Mouse (Mus musculus) kidney, postnatal 14 days (tissue): Measurements from ENCODE around the gene Card19.

ENCODE experiments used
- DNase-seq: peaks from one replicate; pipeline ENCODE4 v3.0.0; 2022; ENCODE audit warnings: mixed read lengths

Gene Card19

GRCm38 (mm10) chr13:49225159-49225558, 9.3 kb upstream of the Card19 start:
- no peak for DNase-seq

GRCm38 (mm10) chr13:49224729-49225128, 8.9 kb upstream of the Card19 start:
- no peak for DNase-seq

GRCm38 (mm10) chr13:49224314-49224713, 8.5 kb upstream of the Card19 start:
- peak; percentile 66 for DNase-seq

GRCm38 (mm10) chr13:49220912-49221311, 5.1 kb upstream of the Card19 start:
- no peak for DNase-seq

GRCm38 (mm10) chr13:49219367-49219766, 3.5 kb upstream of the Card19 start:
- DNase-seq, result no peak

- no peak for DNase-seq
Observed at GRCm38 (mm10) chr13:49218651-49219050, 2.8 kb upstream of the Card19 start.

GRCm38 (mm10) chr13:49216808-49217561, 1.1 kb upstream of the Card19 start:
- no peak for DNase-seq

- no peak for DNase-seq
Observed at GRCm38 (mm10) chr13:49216220-49216552, 349 bp upstream of the Card19 start.

GRCm38 (mm10) chr13:49215128-49215503, 721 bp downstream of the Card19 start:
- no peak for DNase-seq

GRCm38 (mm10) chr13:49214454-49214853, 1.4 kb downstream of the Card19 start:
- no peak for DNase-seq

GRCm38 (mm10) chr13:49213531-49213932, 2.3 kb downstream of the Card19 start:
- peak; percentile 40 for DNase-seq

GRCm38 (mm10) chr13:49212711-49213500, 2.9 kb downstream of the Card19 start:
- no peak for DNase-seq

- no peak for DNase-seq
Observed at GRCm38 (mm10) chr13:49209306-49209705, 6.5 kb downstream of the Card19 start.

- DNase-seq, result no peak
Observed at GRCm38 (mm10) chr13:49206341-49206740, 9.5 kb downstream of the Card19 start.

- peak; percentile 88 for DNase-seq
Observed at GRCm38 (mm10) chr13:49205381-49205998, 10.3 kb downstream of the Card19 start.

- DNase-seq, result no peak
Observed at GRCm38 (mm10) chr13:49202556-49202955, 13.3 kb downstream of the Card19 start.

GRCm38 (mm10) chr13:49200688-49201087, 15.1 kb downstream of the Card19 start:
- no peak for DNase-seq

- no peak for DNase-seq
Observed at GRCm38 (mm10) chr13:49199891-49200290, 15.9 kb downstream of the Card19 start.

GRCm38 (mm10) chr13:49198734-49199133, 17.1 kb downstream of the Card19 start:
- no peak for DNase-seq

GRCm38 (mm10) chr13:49196766-49197165, 19.1 kb downstream of the Card19 start:
- peak; percentile 34 for DNase-seq

- no peak for DNase-seq
Observed at GRCm38 (mm10) chr13:49196211-49196610, 19.6 kb downstream of the Card19 start.

GRCm38 (mm10) chr13:49195651-49196050, 20.2 kb downstream of the Card19 start:
- no peak for DNase-seq

- no peak for DNase-seq
Observed at GRCm38 (mm10) chr13:49194811-49195210, 21.0 kb downstream of the Card19 start.

- no peak for DNase-seq
Observed at GRCm38 (mm10) chr13:49193650-49194049, 22.2 kb downstream of the Card19 start.
